Mouse (Mus musculus): ENCODE measurements at regions not wholly inside any gene's neighbourhood (a gene's known extent, or its start where the extent isn't known, plus 50 kb on each side); places are given as distances from the start of the nearest gene placed in this dataset.
"Not testable (repeated sequence)": the region's sequence is repeated elsewhere in the genome, so short reads cannot be mapped to it uniquely, and the experiment has no call there.

GRCm38 (mm10) chr13:97408414-97409290, 167.7 kb downstream of the Enc1 start:
- Histone ChIP-seq H3K4me1 (replicated peaks) (peaks cover 37% of the 10 kb centered on the region), H3K27ac (no peak overlapping the region), H3K9me3 (no peaks in the 10 kb centered on the region), H3K4me2 (no peak overlapping the region), H3K36me3 (no peaks in the 10 kb centered on the region), H3K27me3 (no peaks in the 10 kb centered on the region), H3K4me3 (replicated peaks) (no peak overlapping the region), H3K9ac (replicated peaks) (no peak overlapping the region)
- WGBS, result 81% methylated on average over 22 of the region's 22 CpGs
- ATAC-seq (ENCODE audit: insufficient number of reproducible peaks, insufficient read depth, low FRiP score, low TSS enrichment, low read depth), result no peak

GRCm38 (mm10) chr13:97407773-97408172, 166.9 kb downstream of the Enc1 start:
- Histone ChIP-seq H3K4me3 (replicated peaks) (no peak overlapping the region), H3K4me2 (no peak overlapping the region), H3K27me3 (no peaks in the 10 kb centered on the region), H3K36me3 (no peaks in the 10 kb centered on the region), H3K9ac (replicated peaks) (no peak overlapping the region), H3K4me1 (replicated peaks) (peaks cover 37% of the 10 kb centered on the region), H3K9me3 (no peaks in the 10 kb centered on the region), H3K27ac (no peak overlapping the region)
- WGBS, result 54% methylated on average over 2 of the region's 2 CpGs
- ATAC-seq (ENCODE audit: insufficient number of reproducible peaks, insufficient read depth, low FRiP score, low TSS enrichment, low read depth), result no peak

- Histone ChIP-seq H3K27ac (no peak overlapping the region), H3K4me3 (replicated peaks) (no peak overlapping the region), H3K9ac (replicated peaks) (no peak overlapping the region), H3K27me3 (no peaks in the 10 kb centered on the region), H3K36me3 (no peaks in the 10 kb centered on the region), H3K4me1 (replicated peaks) (peaks cover 34% of the 10 kb centered on the region), H3K9me3 (no peaks in the 10 kb centered on the region), H3K4me2 (no peak overlapping the region)
- WGBS, result 31% methylated on average over 7 of the region's 7 CpGs
- no peak for ATAC-seq (ENCODE audit: insufficient number of reproducible peaks, insufficient read depth, low FRiP score, low TSS enrichment, low read depth)
Measured at GRCm38 (mm10) chr13:97406678-97407077, 165.8 kb downstream of the Enc1 start.

GRCm38 (mm10) chr13:97402164-97402761, 161.4 kb downstream of the Enc1 start:
- WGBS, result 91% methylated on average over 10 of the region's 10 CpGs
- no peaks in the 10 kb centered on the region for H3K36me3 ChIP-seq
- H3K9ac ChIP-seq (replicated peaks), result no peak overlapping the region
- no peak overlapping the region for H3K4me3 ChIP-seq (replicated peaks)
- H3K4me2 ChIP-seq, result no peak overlapping the region
- no peak overlapping the region for H3K27ac ChIP-seq
- H3K9me3 ChIP-seq, result no peaks in the 10 kb centered on the region
- H3K4me1 ChIP-seq (replicated peaks), result peaks cover 6% of the 10 kb centered on the region
- no peaks in the 10 kb centered on the region for H3K27me3 ChIP-seq
- ATAC-seq (ENCODE audit: insufficient number of reproducible peaks, insufficient read depth, low FRiP score, low TSS enrichment, low read depth), result no peak

- Histone ChIP-seq H3K4me2 (no peak overlapping the region), H3K9ac (replicated peaks) (no peak overlapping the region), H3K4me3 (replicated peaks) (no peak overlapping the region), H3K36me3 (no peaks in the 10 kb centered on the region), H3K4me1 (replicated peaks) (peaks cover 4% of the 10 kb centered on the region), H3K27ac (no peak overlapping the region), H3K9me3 (no peaks in the 10 kb centered on the region), H3K27me3 (no peaks in the 10 kb centered on the region)
- no peak for ATAC-seq (ENCODE audit: insufficient number of reproducible peaks, insufficient read depth, low FRiP score, low TSS enrichment, low read depth)
- WGBS, result 88% methylated on average over 7 of the region's 7 CpGs
Measured at GRCm38 (mm10) chr13:97401620-97402019, 160.7 kb downstream of the Enc1 start.

GRCm38 (mm10) chr13:97398041-97398440, 157.1 kb downstream of the Enc1 start:
- H3K4me1 ChIP-seq (replicated peaks), result peaks cover 4% of the 10 kb centered on the region; the same call in 1 of the 2 replicates
- H3K36me3 ChIP-seq, result no peaks in the 10 kb centered on the region
- no peak overlapping the region for H3K4me3 ChIP-seq (replicated peaks)
- H3K4me2 ChIP-seq, result no peak overlapping the region
- no peak for ATAC-seq (ENCODE audit: insufficient number of reproducible peaks, insufficient read depth, low FRiP score, low TSS enrichment, low read depth)
- H3K27me3 ChIP-seq, result no peaks in the 10 kb centered on the region
- no peak overlapping the region for H3K9ac ChIP-seq (replicated peaks)
- H3K9me3 ChIP-seq, result no peaks in the 10 kb centered on the region
- WGBS, result 76% methylated on average over 1 of the region's 1 CpGs
- no peak overlapping the region for H3K27ac ChIP-seq

DNA sequence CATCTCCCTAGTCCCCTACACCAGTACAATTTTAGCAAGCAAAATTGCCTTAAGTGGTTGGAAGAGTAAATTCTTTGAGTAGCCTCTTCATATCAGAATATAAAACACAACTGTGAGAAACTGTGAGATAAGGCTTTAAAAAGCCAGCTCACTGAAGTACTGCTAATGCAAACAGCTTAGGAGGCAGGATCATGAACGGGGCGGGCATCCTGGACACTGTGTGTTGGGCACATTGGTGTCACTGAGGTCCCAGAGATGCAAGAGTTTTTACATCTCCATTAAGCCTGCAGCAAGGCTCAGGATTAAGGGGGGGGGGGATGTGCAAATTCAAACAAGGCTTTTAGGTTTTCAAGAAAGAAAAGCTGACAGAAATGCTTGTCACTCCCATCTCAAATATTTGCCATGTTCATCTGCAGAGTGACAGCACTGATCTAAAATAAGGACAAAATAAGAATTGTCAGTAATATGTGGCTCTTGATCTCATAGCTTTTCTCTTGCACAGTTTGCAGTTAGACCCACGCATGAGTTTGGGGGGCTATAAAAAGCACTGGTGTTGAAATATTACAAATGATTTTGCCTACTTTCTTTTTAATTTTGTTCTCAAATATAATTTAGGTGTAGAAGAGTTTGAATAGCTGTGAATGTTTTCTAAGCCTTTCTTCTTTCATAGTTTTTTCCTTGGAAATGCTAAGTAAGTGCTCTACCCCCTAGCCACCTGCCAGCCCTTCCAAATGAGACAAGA, 156.2 kb downstream of the Enc1 start:
- H3K4me2 ChIP-seq, result no peak overlapping the region
- no peaks in the 10 kb centered on the region for H3K9me3 ChIP-seq
- H3K36me3 ChIP-seq, result no peaks in the 10 kb centered on the region
- no peak overlapping the region for H3K4me3 ChIP-seq (replicated peaks)
- no peak for ATAC-seq (ENCODE audit: insufficient number of reproducible peaks, insufficient read depth, low FRiP score, low TSS enrichment, low read depth)
- no peaks in the 10 kb centered on the region for H3K27me3 ChIP-seq
- no peak overlapping the region for H3K27ac ChIP-seq
- WGBS, result 76% methylated on average over 3 of the region's 3 CpGs
- peaks cover 4% of the 10 kb centered on the region; the same call in 1 of the 2 replicates for H3K4me1 ChIP-seq (replicated peaks)
- H3K9ac ChIP-seq (replicated peaks), result no peak overlapping the region

- H3K4me3 ChIP-seq (replicated peaks); ATAC-seq (ENCODE audit: insufficient number of reproducible peaks, insufficient read depth, low FRiP score, low TSS enrichment, low read depth); H3K4me1 ChIP-seq (replicated peaks); H3K27ac ChIP-seq; H3K9me3 ChIP-seq; H3K36me3 ChIP-seq; H3K27me3 ChIP-seq; H3K4me2 ChIP-seq; H3K9ac ChIP-seq (replicated peaks): not testable (repeated sequence)
- 77% methylated on average over 2 of the region's 2 CpGs for WGBS
Measured at GRCm38 (mm10) chr13:97396286-97396685, 155.4 kb downstream of the Enc1 start.

DNA sequence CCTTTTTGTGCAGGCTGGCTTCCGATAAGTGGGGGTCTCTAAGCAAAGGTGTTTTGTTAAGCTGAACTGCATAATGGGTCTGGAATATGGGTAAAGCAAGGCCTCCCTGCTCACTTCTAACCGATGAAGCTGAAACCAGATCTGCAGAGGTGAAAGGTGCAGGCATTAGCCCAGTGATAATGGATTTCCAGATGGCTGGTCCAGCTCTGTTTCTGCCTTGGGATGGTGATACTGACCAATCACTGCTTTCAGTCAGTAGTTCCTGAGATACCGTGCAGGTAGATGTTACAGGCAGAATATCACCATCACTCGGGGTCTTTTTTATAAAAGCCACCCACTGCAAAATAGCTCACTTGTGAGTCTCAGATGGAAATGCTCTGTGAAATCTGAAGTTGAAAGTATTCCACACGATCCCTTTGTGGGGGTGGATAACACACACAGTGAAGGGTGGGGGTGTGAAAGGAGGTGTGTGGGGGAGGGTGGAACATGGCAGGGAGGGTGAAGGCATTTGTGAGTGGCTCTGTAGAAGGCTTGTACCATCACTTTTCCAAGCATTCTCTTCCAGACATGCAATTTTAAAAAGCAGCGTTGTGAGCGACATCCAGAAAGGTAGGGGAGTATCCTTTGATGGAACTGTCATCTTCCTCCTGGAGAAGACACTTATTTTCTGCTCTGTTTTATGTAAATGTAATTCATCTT, 154.0 kb downstream of the Enc1 start:
- Histone ChIP-seq H3K9me3 (no peaks in the 10 kb centered on the region), H3K27me3 (no peaks in the 10 kb centered on the region), H3K9ac (replicated peaks) (no peak overlapping the region), H3K4me3 (replicated peaks) (no peak overlapping the region), H3K4me1 (replicated peaks) (peaks cover 9% of the 10 kb centered on the region; the same call in 1 of the 2 replicates), H3K4me2 (no peak overlapping the region), H3K27ac (no peak overlapping the region), H3K36me3 (no peaks in the 10 kb centered on the region)
- ATAC-seq (ENCODE audit: insufficient number of reproducible peaks, insufficient read depth, low FRiP score, low TSS enrichment, low read depth), result no peak
- WGBS, result 70% methylated on average over 7 of the region's 7 CpGs

GRCm38 (mm10) chr13:97394071-97394470, 153.2 kb downstream of the Enc1 start:
- 62% methylated on average over 4 of the region's 4 CpGs for WGBS
- Histone ChIP-seq H3K36me3 (no peaks in the 10 kb centered on the region), H3K27ac (no peak overlapping the region), H3K9ac (replicated peaks) (no peak overlapping the region), H3K4me2 (no peak overlapping the region), H3K27me3 (no peaks in the 10 kb centered on the region), H3K4me3 (replicated peaks) (no peak overlapping the region), H3K9me3 (no peaks in the 10 kb centered on the region), H3K4me1 (replicated peaks) (peaks cover 10% of the 10 kb centered on the region)
- ATAC-seq (ENCODE audit: insufficient number of reproducible peaks, insufficient read depth, low FRiP score, low TSS enrichment, low read depth), result no peak

DNA sequence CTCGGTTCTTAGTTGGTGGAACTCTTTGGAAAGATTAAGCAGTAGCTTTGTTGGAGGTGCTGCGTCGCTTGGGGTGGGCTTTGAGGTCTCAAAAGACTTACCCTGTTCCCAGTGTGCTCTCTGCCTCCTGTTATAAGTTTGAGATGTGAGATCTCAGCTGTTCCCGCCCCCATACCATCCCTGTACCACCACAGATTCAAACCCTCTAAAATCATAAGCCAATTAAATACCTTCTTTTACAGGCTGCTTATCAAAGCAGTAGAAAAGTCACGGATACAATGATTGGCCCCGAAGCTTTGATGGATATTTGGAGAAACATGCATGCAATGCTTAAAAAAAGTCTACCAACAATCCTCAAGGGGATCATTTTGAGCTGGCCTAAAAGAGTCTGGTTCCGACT, 152.6 kb downstream of the Enc1 start:
- H3K9me3 ChIP-seq, result no peaks in the 10 kb centered on the region
- no peak for ATAC-seq (ENCODE audit: insufficient number of reproducible peaks, insufficient read depth, low FRiP score, low TSS enrichment, low read depth)
- WGBS, result 90% methylated on average over 7 of the region's 7 CpGs

More for the DNA sequence above, 152.6 kb downstream of the Enc1 start:
- no peak overlapping the region for H3K4me2 ChIP-seq
- H3K9ac ChIP-seq (replicated peaks), result no peak overlapping the region
- H3K4me1 ChIP-seq (replicated peaks), result peaks cover 13% of the 10 kb centered on the region
- H3K27ac ChIP-seq, result no peak overlapping the region
- no peak overlapping the region for H3K4me3 ChIP-seq (replicated peaks)
- no peaks in the 10 kb centered on the region for H3K27me3 ChIP-seq
- no peaks in the 10 kb centered on the region for H3K36me3 ChIP-seq

All from limb, embryonic 12.5 days (tissue).